Mouse (Mus musculus) thymus, postnatal 36 days (tissue): ENCODE data around the gene Scg5.

ENCODE experiments used
- DNase-seq, 2 experiments: peaks; one replicate each; pipeline ENCODE4 v3.0.0; 2022; ENCODE audit warnings: mixed read lengths in 2 of 2

The Scg5 gene

GRCm38 (mm10) chr2:113828943-113829882 is at the start of gene Scg5:
Scg5 (minus strand) TSS chr2:113829121.
- peak; percentile 14 to 20 for DNase-seq

GRCm38 (mm10) chr2:113870115-113870514 is 41.2 kb upstream of the Scg5 start:
- no peak for DNase-seq

- no peak for DNase-seq
Observed at GRCm38 (mm10) chr2:113868404-113868803, 39.5 kb upstream of the Scg5 start.

GRCm38 (mm10) chr2:113866155-113866554 is 37.2 kb upstream of the Scg5 start:
- no peak for DNase-seq

- no peak for DNase-seq
Observed at GRCm38 (mm10) chr2:113849141-113849540, 20.2 kb upstream of the Scg5 start.

GRCm38 (mm10) chr2:113848245-113849121 is 19.6 kb upstream of the Scg5 start, which contains the start of gene Arhgap11a:
Arhgap11a (minus strand) TSS chr2:113848661.
- peak; percentile 90 for DNase-seq

GRCm38 (mm10) chr2:113847678-113848244 is 18.8 kb upstream of the Scg5 start:
- DNase-seq: no peak

GRCm38 (mm10) chr2:113845081-113845480 is 16.2 kb upstream of the Scg5 start:
- DNase-seq: no peak

GRCm38 (mm10) chr2:113841656-113842437 is 12.9 kb upstream of the Scg5 start:
- no peak for DNase-seq

GRCm38 (mm10) chr2:113839488-113839887 is 10.6 kb upstream of the Scg5 start:
- no peak for DNase-seq

GRCm38 (mm10) chr2:113835219-113835618 is 6.3 kb upstream of the Scg5 start:
- DNase-seq: no peak

GRCm38 (mm10) chr2:113828086-113828942 is 607 bp downstream of the Scg5 start:
- DNase-seq: no peak

- no peak for DNase-seq
Observed at GRCm38 (mm10) chr2:113823909-113824308, 5.0 kb downstream of the Scg5 start.

- DNase-seq: no peak
Observed at GRCm38 (mm10) chr2:113822367-113822766, 6.6 kb downstream of the Scg5 start.

GRCm38 (mm10) chr2:113821176-113821734 is 7.7 kb downstream of the Scg5 start:
- DNase-seq: no peak

- DNase-seq: no peak
Observed at GRCm38 (mm10) chr2:113820117-113820516, 8.8 kb downstream of the Scg5 start.

GRCm38 (mm10) chr2:113817681-113818606 is 11.0 kb downstream of the Scg5 start:
- no peak for DNase-seq

GRCm38 (mm10) chr2:113807640-113808039 is 21.3 kb downstream of the Scg5 start:
- DNase-seq: peak; percentile 26 to 27

- DNase-seq: no peak
Observed at GRCm38 (mm10) chr2:113806851-113807577, 21.9 kb downstream of the Scg5 start.
